Mouse (Mus musculus): Measurements from ENCODE around the gene Fgfr3.

DNA sequence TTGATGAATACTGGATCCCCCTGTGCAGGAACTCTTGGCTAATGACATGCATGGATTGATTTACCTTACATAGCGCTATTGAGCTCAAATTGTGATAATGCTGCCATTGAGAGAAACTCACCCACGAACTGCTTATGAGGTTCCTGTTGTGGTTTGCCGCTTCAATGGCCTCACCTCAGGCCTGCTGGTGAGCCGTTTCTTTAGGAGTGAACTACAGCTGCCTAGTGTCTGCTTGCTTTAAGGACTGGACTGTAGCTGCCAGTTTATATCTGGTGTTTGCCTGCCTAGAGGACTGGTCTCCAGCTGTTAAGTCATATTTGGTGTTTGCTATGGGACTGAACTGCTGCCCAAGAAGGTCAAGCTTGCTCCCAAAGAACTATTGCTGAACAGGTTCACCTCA is 38.5 kb upstream of the Fgfr3 start:
- TF ChIP-seq HCFC1 (IDR thresholded peaks at IDR 0.05; ENCODE audit: borderline replicate concordance, insufficient read depth, low read length) (no peak), ZNF384 (IDR thresholded peaks at IDR 0.05; ENCODE audit: low read depth, low read length) (no peak), ZC3H11A (IDR thresholded peaks at IDR 0.05; ENCODE audit: borderline replicate concordance, low read depth, low read length) (no peak), CHD2 (IDR thresholded peaks at IDR 0.05; ENCODE audit: low read depth, low read length) (no peak), MAFK (IDR thresholded peaks at IDR 0.05; ENCODE audit: insufficient read depth, low read depth, low read length) (no peak)
